Mouse (Mus musculus): Measurements from ENCODE around the gene Gm8334. TPM values are rescaled to one million over a fixed set of nuclear protein-coding genes. Genes with fewer than 3 reads are reported as not detected.

Gm8334 gene
- not detected for polyA plus RNA-seq (2017; shearing (Covaris generic))

GRCm38 (mm10) chrX:148615053-148615452 is at the start of gene Gm8334:
Gene Gm8334, minus strand, starts transcription at chrX:148615153.

GRCm38 (mm10) chrX:148663298-148663697 is 48.3 kb upstream of the Gm8334 start, which contains the start of gene Gm15127:
Gene Gm15127, plus strand, starts transcription at chrX:148663598.

Other genes starting within 250 kb of the Gm8334 start
- gene Gm15114, start 126.2 kb downstream of the Gm8334 start, polyA plus RNA-seq (2017; shearing (Covaris generic)), result not detected
- gene Gm15127, start 48.4 kb upstream of the Gm8334 start, polyA plus RNA-seq (2017; shearing (Covaris generic)), result not detected
- not detected for gene Luzp4, start 242.5 kb upstream of the Gm8334 start, polyA plus RNA-seq (2017; shearing (Covaris generic))

All from inflammation-experienced regulatory T-cells, adult 16 weeks (primary cell).